Mouse (Mus musculus): Measurements from ENCODE around the gene Usp10. TPM values are rescaled to one million over a fixed set of nuclear protein-coding genes. Genes with fewer than 3 reads are reported as not detected.
A peak's percentile ranks its signal among the peaks of the same experiment; 100 is the strongest.

Gene Usp10
- polyA plus RNA-seq, 1 experiment from 2014 or later: 152 TPM

DNA sequence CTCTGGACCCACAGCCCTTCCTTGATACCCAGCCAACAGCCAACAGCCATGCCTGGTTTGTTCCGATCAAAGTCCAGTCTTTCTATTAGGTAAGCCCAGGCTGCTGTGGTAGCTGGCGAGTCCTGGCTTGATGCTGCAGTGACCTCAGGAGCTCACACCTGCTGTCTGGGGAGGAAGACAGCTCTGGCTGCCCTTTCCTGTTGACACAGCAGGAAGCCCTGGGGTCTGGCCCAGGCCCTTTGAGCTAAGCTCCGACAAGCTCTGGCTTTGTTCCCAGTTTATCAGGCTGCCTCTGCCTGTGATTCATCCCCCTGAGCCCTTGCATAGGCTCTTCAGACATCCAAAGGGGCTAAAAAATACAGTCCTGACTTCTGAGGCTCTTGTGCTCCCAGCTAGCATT lies 24.5 kb upstream of the Usp10 start:
- Histone ChIP-seq H3K27me3 (ENCODE audit: control insufficient read depth, insufficient read depth, low read length) (no peaks in the 10 kb centered on the region), H3K9ac (ENCODE audit: low read length) (0 out of 2 replicates have a peak overlapping the region, but pooled peaks have one; percentile 9), H3K9me3 (ENCODE audit: control insufficient read depth, low read length) (no peaks in the 10 kb centered on the region), H3K27ac (ENCODE audit: low read depth, low read length) (no peak overlapping the region), H3K4me1 (ENCODE audit: control insufficient read depth, insufficient read depth, low read length) (no peaks in the 10 kb centered on the region; the same call in 1 of the 2 replicates), H3K4me2 (no peak overlapping the region), H3K4me3 (ENCODE audit: low read depth, low read length) (no peak overlapping the region), H3K36me3 (ENCODE audit: control insufficient read depth, insufficient read depth, low read length) (no peaks in the 10 kb centered on the region)
- no peak for ATAC-seq (ENCODE audit: low FRiP score)
- no peak for DNase-seq (ENCODE audit: low spot score, missing footprints)
- WGBS: 37% methylated on average over 3 of the region's 3 CpGs

DNA sequence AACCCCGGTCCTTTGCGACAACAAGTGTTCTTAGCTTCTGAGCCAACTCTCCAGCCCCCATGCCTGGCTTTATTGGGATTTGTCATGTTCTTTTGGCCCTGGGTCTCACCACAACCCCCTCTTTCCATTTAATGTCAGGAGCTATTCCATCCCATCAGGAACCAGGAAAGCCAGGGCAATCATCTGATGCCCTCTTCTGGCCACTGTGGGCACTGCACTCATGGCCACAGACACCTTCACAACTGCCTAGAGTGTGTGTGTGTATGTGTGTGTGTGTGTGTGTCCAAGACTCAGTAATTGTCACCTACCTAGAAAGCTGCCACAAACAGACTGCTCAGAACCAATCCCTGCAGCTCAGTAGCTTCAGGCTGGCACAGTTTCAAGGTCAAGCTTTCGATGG lies 23.0 kb upstream of the Usp10 start:
- Histone ChIP-seq H3K27ac (ENCODE audit: low read depth, low read length) (no peak overlapping the region), H3K4me2 (no peak overlapping the region), H3K4me1 (ENCODE audit: control insufficient read depth, insufficient read depth, low read length) (no peaks in the 10 kb centered on the region; the same call in 1 of the 2 replicates), H3K27me3 (ENCODE audit: control insufficient read depth, insufficient read depth, low read length) (no peaks in the 10 kb centered on the region), H3K9me3 (ENCODE audit: control insufficient read depth, low read length) (no peaks in the 10 kb centered on the region), H3K36me3 (ENCODE audit: control insufficient read depth, insufficient read depth, low read length) (no peaks in the 10 kb centered on the region), H3K9ac (ENCODE audit: low read length) (no peak overlapping the region), H3K4me3 (ENCODE audit: low read depth, low read length) (no peak overlapping the region)
- WGBS: 95% methylated on average over 3 of the region's 3 CpGs
- DNase-seq (ENCODE audit: low spot score, missing footprints) (peak; percentile 91), ATAC-seq (ENCODE audit: low FRiP score) (no peak)

DNA sequence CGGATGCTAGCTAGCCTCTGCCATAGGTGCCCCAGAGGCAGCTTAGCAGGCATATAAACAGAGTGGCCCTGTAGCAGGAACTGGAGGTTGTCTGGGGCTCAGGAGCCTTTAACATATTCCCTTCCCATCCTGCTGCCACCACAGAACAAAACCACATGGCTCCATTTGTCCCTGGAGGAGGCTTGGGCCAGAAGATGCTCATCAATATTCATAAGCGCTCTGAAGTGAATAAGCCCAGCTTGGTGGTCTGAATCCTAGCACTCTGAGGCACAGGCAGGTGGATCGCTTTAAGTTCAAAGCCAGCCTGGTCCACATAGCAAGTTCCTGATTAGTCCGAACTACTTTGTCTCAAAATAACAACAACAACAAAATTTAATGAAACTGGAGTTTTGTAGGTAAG lies 22.1 kb upstream of the Usp10 start:
- Histone ChIP-seq H3K4me1 (ENCODE audit: control insufficient read depth, insufficient read depth, low read length) (no peaks in the 10 kb centered on the region; the same call in 1 of the 2 replicates), H3K36me3 (ENCODE audit: control insufficient read depth, insufficient read depth, low read length) (no peaks in the 10 kb centered on the region), H3K9ac (ENCODE audit: low read length) (no peak overlapping the region), H3K27ac (ENCODE audit: low read depth, low read length) (no peak overlapping the region), H3K4me2 (no peak overlapping the region), H3K9me3 (ENCODE audit: control insufficient read depth, low read length) (no peaks in the 10 kb centered on the region), H3K4me3 (ENCODE audit: low read depth, low read length) (no peak overlapping the region), H3K27me3 (ENCODE audit: control insufficient read depth, insufficient read depth, low read length) (no peaks in the 10 kb centered on the region)
- 54% methylated on average over 4 of the region's 4 CpGs for WGBS
- DNase-seq (ENCODE audit: low spot score, missing footprints): no peak
- 0 out of 2 replicates have a peak, but pooled peaks have one; percentile 44 for ATAC-seq (ENCODE audit: low FRiP score)

DNA sequence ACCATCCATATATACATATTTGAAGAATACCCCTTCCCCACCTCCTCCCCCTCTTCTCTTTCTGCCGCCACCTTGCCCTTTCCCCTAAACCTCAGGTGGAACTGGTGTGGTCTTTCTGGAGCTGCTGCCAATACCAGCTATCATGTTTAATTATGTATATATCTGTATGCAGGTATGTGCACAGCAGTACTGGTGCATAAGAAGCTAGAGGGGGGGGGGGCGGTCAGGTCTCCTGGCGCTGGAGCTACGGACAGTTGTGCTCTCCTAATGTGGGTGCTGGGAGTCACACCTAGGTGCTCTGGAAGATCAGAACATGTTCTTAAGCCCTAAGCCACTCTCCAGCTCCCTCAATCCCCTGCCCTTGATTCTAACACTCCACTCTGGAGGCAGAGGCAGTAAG lies 13.1 kb upstream of the Usp10 start:
- no peaks in the 10 kb centered on the region for H3K36me3 ChIP-seq (ENCODE audit: control insufficient read depth, insufficient read depth, low read length)
- peaks cover 17% of the 10 kb centered on the region for H3K27me3 ChIP-seq (ENCODE audit: control insufficient read depth, insufficient read depth, low read length)
- H3K27ac ChIP-seq (ENCODE audit: low read depth, low read length): no peak overlapping the region
- H3K4me3 ChIP-seq (ENCODE audit: low read depth, low read length): no peak overlapping the region
- DNase-seq (ENCODE audit: low spot score, missing footprints) (no peak), ATAC-seq (ENCODE audit: low FRiP score) (no peak)
- H3K4me1 ChIP-seq (ENCODE audit: control insufficient read depth, insufficient read depth, low read length): no peaks in the 10 kb centered on the region
- no peak overlapping the region for H3K4me2 ChIP-seq
- no peak overlapping the region for H3K9ac ChIP-seq (ENCODE audit: low read length)
- WGBS: 65% methylated on average over 4 of the region's 4 CpGs
- no peaks in the 10 kb centered on the region for H3K9me3 ChIP-seq (ENCODE audit: control insufficient read depth, low read length)

DNA sequence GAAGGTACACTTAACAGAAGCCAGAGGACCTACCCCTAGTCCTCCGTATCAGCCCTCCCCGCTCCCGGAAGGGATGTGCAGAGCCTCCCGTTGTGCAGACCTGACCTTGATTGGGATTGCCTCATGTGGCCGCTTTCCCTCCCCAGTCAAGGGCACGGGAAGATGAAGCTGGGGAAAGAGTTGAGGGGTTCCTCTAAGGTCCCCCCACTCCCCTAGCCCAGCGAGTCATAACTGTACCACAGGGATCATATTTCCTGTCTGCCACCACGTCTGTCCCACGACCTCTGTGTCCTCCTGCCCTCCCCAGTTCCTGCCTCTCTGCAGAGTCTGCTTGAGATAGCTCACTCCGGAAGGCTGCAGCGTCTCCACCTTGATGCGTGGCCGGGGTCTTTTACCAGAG lies 12.2 kb upstream of the Usp10 start:
- DNase-seq (ENCODE audit: low spot score, missing footprints) (no peak), ATAC-seq (ENCODE audit: low FRiP score) (no peak)
- peaks cover 17% of the 10 kb centered on the region for H3K27me3 ChIP-seq (ENCODE audit: control insufficient read depth, insufficient read depth, low read length)
- H3K4me2 ChIP-seq: no peak overlapping the region
- H3K4me3 ChIP-seq (ENCODE audit: low read depth, low read length): no peak overlapping the region
- H3K4me1 ChIP-seq (ENCODE audit: control insufficient read depth, insufficient read depth, low read length): no peaks in the 10 kb centered on the region
- H3K9ac ChIP-seq (ENCODE audit: low read length): no peak overlapping the region
- H3K27ac ChIP-seq (ENCODE audit: low read depth, low read length): no peak overlapping the region
- H3K9me3 ChIP-seq (ENCODE audit: control insufficient read depth, low read length): no peaks in the 10 kb centered on the region
- 31% methylated on average over 13 of the region's 13 CpGs for WGBS
- H3K36me3 ChIP-seq (ENCODE audit: control insufficient read depth, insufficient read depth, low read length): no peaks in the 10 kb centered on the region

DNA sequence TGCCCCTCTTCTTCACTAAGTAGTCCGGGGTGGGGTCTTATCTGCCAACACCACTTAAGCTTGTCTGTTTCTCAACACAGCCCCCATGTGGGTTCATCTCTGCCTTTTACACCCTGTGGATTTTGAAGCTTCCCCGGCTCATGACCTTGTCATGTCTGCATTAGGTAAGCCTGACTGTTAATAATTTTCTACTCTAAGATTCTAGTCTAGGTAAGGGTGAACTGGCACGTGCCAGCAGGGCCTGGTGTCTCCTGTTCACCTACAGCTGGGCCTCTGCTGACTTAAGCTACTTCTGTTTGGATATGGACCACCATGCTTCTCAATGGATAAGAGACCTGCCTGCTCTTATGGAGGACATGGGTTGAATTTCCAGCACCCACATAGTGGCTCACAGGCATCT lies 8.8 kb upstream of the Usp10 start:
- no peak for ATAC-seq (ENCODE audit: low FRiP score)
- DNase-seq (ENCODE audit: low spot score, missing footprints): no peak
- 83% methylated on average over 3 of the region's 3 CpGs for WGBS
- no peak overlapping the region for H3K4me3 ChIP-seq (ENCODE audit: low read depth, low read length)
- no peak overlapping the region for H3K27ac ChIP-seq (ENCODE audit: low read depth, low read length)
- H3K36me3 ChIP-seq (ENCODE audit: control insufficient read depth, insufficient read depth, low read length): no peaks in the 10 kb centered on the region
- peaks cover 17% of the 10 kb centered on the region for H3K27me3 ChIP-seq (ENCODE audit: control insufficient read depth, insufficient read depth, low read length)
- H3K9me3 ChIP-seq (ENCODE audit: control insufficient read depth, low read length): no peaks in the 10 kb centered on the region
- no peak overlapping the region; the same call in 1 of the 2 replicates for H3K9ac ChIP-seq (ENCODE audit: low read length)
- H3K4me1 ChIP-seq (ENCODE audit: control insufficient read depth, insufficient read depth, low read length): 0 out of 2 replicates have a peak, but pooled peaks cover 2% of the 10 kb centered on the region
- no peak overlapping the region for H3K4me2 ChIP-seq

DNA sequence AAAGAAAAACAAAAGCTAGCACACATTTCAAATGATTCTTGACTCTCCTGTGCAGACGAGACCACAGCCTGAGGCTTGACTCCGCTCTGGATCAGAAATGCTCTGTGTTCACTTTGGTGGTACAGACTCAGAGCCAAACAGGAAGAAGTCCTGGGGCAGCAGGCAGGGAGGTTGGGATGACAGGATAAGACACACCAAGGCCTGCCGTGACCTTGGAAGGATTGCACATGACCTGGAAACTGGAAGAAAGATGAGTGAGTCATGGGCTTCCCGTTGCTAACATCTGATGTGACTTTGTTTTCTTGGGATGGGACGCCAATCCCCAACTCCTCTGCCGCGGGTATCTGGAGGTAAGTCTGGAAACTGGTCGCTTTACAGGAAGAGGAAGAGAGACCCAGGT lies 8.2 kb upstream of the Usp10 start:
- Histone ChIP-seq H3K36me3 (ENCODE audit: control insufficient read depth, insufficient read depth, low read length) (no peaks in the 10 kb centered on the region), H3K9ac (ENCODE audit: low read length) (no peak overlapping the region), H3K4me2 (no peak overlapping the region), H3K4me3 (ENCODE audit: low read depth, low read length) (no peak overlapping the region), H3K9me3 (ENCODE audit: control insufficient read depth, low read length) (no peaks in the 10 kb centered on the region), H3K27me3 (ENCODE audit: control insufficient read depth, insufficient read depth, low read length) (peaks cover 16% of the 10 kb centered on the region), H3K4me1 (ENCODE audit: control insufficient read depth, insufficient read depth, low read length) (0 out of 2 replicates have a peak, but pooled peaks cover 2% of the 10 kb centered on the region), H3K27ac (ENCODE audit: low read depth, low read length) (no peak overlapping the region)
- 70% methylated on average over 8 of the region's 8 CpGs for WGBS
- DNase-seq (ENCODE audit: low spot score, missing footprints) (no peak), ATAC-seq (ENCODE audit: low FRiP score) (no peak)

DNA sequence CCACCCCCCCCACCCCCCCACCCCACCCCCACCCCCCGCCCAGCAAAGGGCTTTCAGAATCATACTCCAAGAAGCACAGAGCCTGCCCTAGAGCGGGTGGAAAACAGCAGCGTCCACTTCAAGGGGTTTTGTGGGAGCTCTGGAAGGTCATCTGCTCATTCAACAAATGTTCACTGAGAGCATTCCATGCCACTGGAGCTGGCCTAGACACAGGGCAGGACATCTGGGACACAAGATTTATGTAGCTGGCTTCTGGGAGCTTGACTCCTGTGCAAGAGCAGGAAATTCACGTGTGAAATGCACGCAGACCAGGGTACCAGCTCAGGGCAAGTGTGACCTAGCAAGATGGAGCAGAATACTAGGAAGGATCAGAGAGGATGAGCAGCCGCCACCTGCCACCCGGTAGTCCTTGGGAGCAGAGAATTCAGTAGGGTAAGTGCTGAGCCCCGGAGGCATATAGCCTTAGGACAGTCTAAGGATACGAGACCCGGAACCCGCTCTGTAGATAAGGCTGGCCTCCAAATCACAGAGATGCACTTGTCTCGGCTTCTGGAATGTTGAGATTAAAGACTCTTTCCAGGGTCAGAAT lies 5.7 kb upstream of the Usp10 start:
- Histone ChIP-seq H3K9me3 (ENCODE audit: control insufficient read depth, low read length) (no peaks in the 10 kb centered on the region), H3K4me3 (ENCODE audit: low read depth, low read length) (no peak overlapping the region), H3K27ac (ENCODE audit: low read depth, low read length) (no peak overlapping the region), H3K4me1 (ENCODE audit: control insufficient read depth, insufficient read depth, low read length) (0 out of 2 replicates have a peak, but pooled peaks cover 2% of the 10 kb centered on the region), H3K36me3 (ENCODE audit: control insufficient read depth, insufficient read depth, low read length) (no peaks in the 10 kb centered on the region), H3K27me3 (ENCODE audit: control insufficient read depth, insufficient read depth, low read length) (no peaks in the 10 kb centered on the region), H3K4me2 (no peak overlapping the region), H3K9ac (ENCODE audit: low read length) (no peak overlapping the region)
- WGBS: 63% methylated on average over 12 of the region's 12 CpGs
- no peak for DNase-seq (ENCODE audit: low spot score, missing footprints)
- ATAC-seq (ENCODE audit: low FRiP score): no peak

DNA sequence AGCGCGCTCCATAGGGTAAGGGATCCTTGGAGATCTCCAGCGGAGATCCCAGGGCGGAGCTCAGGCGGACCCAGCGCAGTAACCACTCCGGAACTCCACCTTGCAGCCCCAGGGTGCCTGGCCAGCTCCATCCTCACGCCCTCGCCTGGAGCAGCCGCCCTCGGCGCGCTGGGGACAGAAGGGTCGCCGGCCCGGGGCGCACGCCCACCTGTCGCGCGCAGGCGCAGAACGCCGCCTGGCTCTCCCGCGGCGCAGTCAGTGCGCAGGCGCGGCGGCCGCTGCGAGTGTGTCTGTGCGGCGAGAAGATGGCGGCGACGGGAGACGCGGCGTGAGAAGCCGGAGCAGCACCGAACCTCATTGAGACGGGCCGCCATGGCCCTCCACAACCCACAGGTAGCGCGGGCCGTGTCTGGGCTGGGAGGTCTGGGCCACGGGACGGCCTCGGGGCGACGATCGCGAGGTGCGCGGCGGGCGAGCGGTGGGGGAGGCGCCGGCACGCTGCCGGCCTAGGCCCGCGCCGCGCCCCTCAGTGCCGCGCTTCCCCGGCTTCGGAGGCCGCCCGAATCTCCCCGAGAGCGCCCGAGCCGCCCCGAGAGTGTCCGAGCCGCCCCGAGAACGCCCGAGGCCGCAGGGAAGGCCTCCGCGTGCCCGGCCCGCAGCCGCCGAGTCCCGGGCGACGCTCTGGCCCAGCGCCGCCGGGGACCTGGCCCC lies 542 bp downstream of the Usp10 start, which contains the start of gene Gm20388:
Gene Gm20388 (plus strand): TSS at position 295 of the 711 bp plus-strand sequence.
- Histone ChIP-seq H3K4me3 (ENCODE audit: low read depth, low read length) (peak within 1 kb of the TSS; percentile 88), H3K9me3 (ENCODE audit: control insufficient read depth, low read length) (no peaks in the 10 kb centered on the region), H3K27me3 (ENCODE audit: control insufficient read depth, insufficient read depth, low read length) (no peaks in the 10 kb centered on the region), H3K36me3 (ENCODE audit: control insufficient read depth, insufficient read depth, low read length) (no peaks in the 10 kb centered on the region), H3K4me1 (ENCODE audit: control insufficient read depth, insufficient read depth, low read length) (peaks cover 34% of the 10 kb centered on the region), H3K27ac (ENCODE audit: low read depth, low read length) (peak within 1 kb of the TSS; percentile 85), H3K4me2 (peak within 1 kb of the TSS; percentile 88), H3K9ac (ENCODE audit: low read length) (peak within 1 kb of the TSS; percentile 96)
- ATAC-seq (ENCODE audit: low FRiP score) (peak; percentile 96), DNase-seq (ENCODE audit: low spot score, missing footprints) (peak; percentile 100)
- WGBS: under 1% methylated on average over 89 of the region's 97 CpGs

Data from midbrain, embryonic 11.5 days (tissue).